Mouse (Mus musculus) cortical plate, adult 2 months (tissue): ENCODE data around the gene Idh3g. TPM values are rescaled to one million over a fixed set of nuclear protein-coding genes. Genes with fewer than 3 reads are reported as not detected.
A peak's percentile ranks its signal among the peaks of the same experiment; 100 is the strongest.

Source experiments
- H3K27ac ChIP-seq: fragments of 200-500 bp; 2 replicates; pipeline ENCODE4 v1.5.1; 2012; ENCODE audit warnings: low read length, control low read depth, inconsistent platforms; ENCODE audit not compliant: insufficient read depth
- H3K4me1 ChIP-seq: fragments of 200-500 bp; 2 replicates; pipeline ENCODE4 v1.6.1; 2011; ENCODE audit warnings: low read length; ENCODE audit not compliant: control insufficient read depth, insufficient read depth
- H3K4me3 ChIP-seq: fragments of 200-500 bp; 2 replicates; pipeline ENCODE4 v1.5.1; 2011; ENCODE audit warnings: mild to moderate bottlenecking, low read length, control low read depth; ENCODE audit not compliant: insufficient read depth
- CTCF ChIP-seq: fragments of 200-500 bp; IDR thresholded peaks from 2 replicates; pipeline ENCODE4 v1.5.1; 2011; ENCODE audit warnings: mild to moderate bottlenecking, control low read depth, low read length; ENCODE audit not compliant: insufficient read depth; ENCODE audit errors: extremely low read depth
- POLR2A ChIP-seq: fragments of 200-500 bp; IDR thresholded peaks from 2 replicates; pipeline ENCODE4 v1.6.1; 2011; ENCODE audit warnings: mild to moderate bottlenecking, low read length, control low read depth; ENCODE audit not compliant: insufficient read depth; ENCODE audit errors: extremely low read depth
- polyA plus RNA-seq: library from polyadenylated mRNA; depleted of rRNA; stranded (reverse); fragments of >200 nt; gene quantifications from 2 replicates; pipeline ENCODE4 v1.2.3, GENCODE M21; 2012; rRNA removed

Gene Idh3g
- 609 and 638 TPM in 2 replicates for polyA plus RNA-seq

GRCm38 (mm10) chrX:73786364-73787224 is at the start of gene Idh3g, which contains the start of gene Ssr4:
Gene Idh3g, minus strand, starts transcription at chrX:73786897.
Gene Ssr4, plus strand, starts transcription at chrX:73787028.
- TF ChIP-seq POLR2A = no peak
- no peak for TF ChIP-seq CTCF
- Histone ChIP-seq H3K4me3 (peak within 1 kb of the TSS; percentile 58), H3K4me1 (peaks cover 1% of the 10 kb centered on the region; the same call in 1 of the 2 replicates), H3K27ac (peak within 1 kb of the TSS; percentile 49; the same call in 1 of the 2 replicates)

GRCm38 (mm10) chrX:73835731-73836130 is 49.0 kb upstream of the Idh3g start:
- Histone ChIP-seq H3K4me1 (no peaks in the 10 kb centered on the region), H3K4me3 (no peak overlapping the region), H3K27ac (no peak overlapping the region)
- TF ChIP-seq CTCF = no peak
- TF ChIP-seq POLR2A = no peak

- TF ChIP-seq POLR2A (no peak), CTCF (no peak)
- Histone ChIP-seq H3K27ac (peak within 1 kb of the TSS; percentile 98), H3K4me3 (peak within 1 kb of the TSS; percentile 81), H3K4me1 (no peaks in the 10 kb centered on the region)
Observed at GRCm38 (mm10) chrX:73824185-73825151, 37.8 kb upstream of the Idh3g start, which contains the start of gene Pdzd4. Gene Pdzd4, minus strand, starts transcription at chrX:73824969.

- H3K27ac ChIP-seq = no peak overlapping the region
Observed at GRCm38 (mm10) chrX:73823747-73824146, 37.0 kb upstream of the Idh3g start.

GRCm38 (mm10) chrX:73816596-73817314 is 30.1 kb upstream of the Idh3g start:
- H3K27ac ChIP-seq = no peak overlapping the region
- H3K4me1 ChIP-seq = no peaks in the 10 kb centered on the region
- no peak for TF ChIP-seq POLR2A
- no peak for TF ChIP-seq CTCF
- H3K4me3 ChIP-seq = no peak overlapping the region

More at GRCm38 (mm10) chrX:73823747-73824146, 37.0 kb upstream of the Idh3g start:
- Histone ChIP-seq H3K4me3 (peak overlapping the region; percentile 81), H3K4me1 (no peaks in the 10 kb centered on the region)
- no peak for TF ChIP-seq CTCF
- TF ChIP-seq POLR2A = no peak

GRCm38 (mm10) chrX:73815072-73815471 is 28.4 kb upstream of the Idh3g start:
- TF ChIP-seq CTCF (no peak), POLR2A (no peak)
- Histone ChIP-seq H3K4me3 (no peak overlapping the region), H3K4me1 (no peaks in the 10 kb centered on the region), H3K27ac (no peak overlapping the region)

- no peak for TF ChIP-seq CTCF
- no peak for TF ChIP-seq POLR2A
- Histone ChIP-seq H3K4me3 (no peak overlapping the region), H3K4me1 (no peaks in the 10 kb centered on the region; the same call in 1 of the 2 replicates), H3K27ac (no peak overlapping the region)
Observed at GRCm38 (mm10) chrX:73805814-73806213, 19.1 kb upstream of the Idh3g start.

- TF ChIP-seq POLR2A (no peak), CTCF (peak; percentile 50)
- Histone ChIP-seq H3K27ac (no peak overlapping the region), H3K4me1 (no peaks in the 10 kb centered on the region), H3K4me3 (no peak overlapping the region)
Observed at GRCm38 (mm10) chrX:73798502-73798901, 11.8 kb upstream of the Idh3g start.
